Mouse (Mus musculus): ENCODE data around the gene Nedd8.

GRCm38 (mm10) chr14:55707397-55707796 is 35.5 kb upstream of the Nedd8 start:
- no peak for TF ChIP-seq POLR2A (IDR thresholded peaks at IDR 0.05; ENCODE audit: borderline replicate concordance, low read depth, low read length)
- no peak for TF ChIP-seq CTCF (IDR thresholded peaks at IDR 0.05; ENCODE audit: low read depth, low read length)
